ENCODE assay signal across 27 mouse cellular contexts in the genomic region with DNA sequence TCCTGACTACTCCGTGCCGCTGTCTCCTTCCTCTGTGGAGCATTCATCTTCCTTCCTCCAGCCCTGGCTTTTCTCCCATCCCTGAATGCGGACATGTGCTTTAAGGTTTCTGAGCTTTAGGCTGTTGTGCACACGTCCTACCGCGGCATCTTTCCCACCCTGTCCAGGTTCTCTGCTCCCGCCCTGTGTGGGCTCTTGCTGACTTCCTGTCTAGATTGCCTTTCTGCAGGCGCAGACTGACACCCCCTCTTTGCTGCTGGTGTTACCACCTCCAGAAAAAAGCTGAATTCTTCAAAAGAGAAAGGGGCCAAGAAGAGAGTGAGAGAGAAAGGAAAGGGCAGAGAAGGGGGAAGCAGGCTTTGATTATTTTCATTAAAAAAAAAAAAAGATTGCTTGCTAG.
DNase-seq lines count a peak whose midpoint lies in the region; ATAC-seq and TF ChIP-seq lines count a peak whose summit lies in the region.
"Had no signal": no experiment of that assay in that cellular context is flagged by ENCODE, and none has a peak within 500 bp of the region (broad histone marks: within the 10 kb centered on the region; RNA-seq: fewer than 3 reads in every experiment).

No protein-coding gene starts in this region.

- no peak overlapping the region for H3K4me2 ChIP-seq in heart, postnatal 0 days (ENCODE audit: low read depth, low read length)
- H3K4me2 ChIP-seq in lung, embryonic 14.5 days, result 0 out of 2 replicates have a peak overlapping the region, but pooled peaks have one; percentile 7
- H3K4me2 ChIP-seq: embryonic facial prominence, embryonic 12.5 days; embryonic facial prominence, embryonic 15.5 days; heart, embryonic 12.5 days; hindbrain, embryonic 14.5 days had no signal

- no peak for DNase-seq in frontal cortex, postnatal 36 days (ENCODE audit: low spot score in 2 of 2)
- DNase-seq in heart, adult 2 months, result no peak
- DNase-seq in heart, adult 18-20 months, result no peak
- no peak for DNase-seq in heart, postnatal 0 days (ENCODE audit: low spot score)
- no peak for DNase-seq in heart, postnatal 4 days
- DNase-seq in lung, embryonic 14.5 days, result peak; percentile 14
- no peak for DNase-seq in lung, postnatal 25 days (ENCODE audit: low spot score)
- DNase-seq: adrenal gland, adult 2 months; adrenal gland, postnatal 14 days; cerebellum, adult 11 months; cerebellum, adult 2 months; cerebellum, adult 9-11 months; cerebellum, postnatal 25 days; forebrain, postnatal 0 days; gastrocnemius, postnatal 25 days; heart, postnatal 36 days; kidney, adult 11 months; kidney, adult 8-10 months had no signal

- H3K27me3 ChIP-seq in heart, adult 2 months (ENCODE audit: control insufficient read depth, insufficient read depth, low read length), result no peaks in the 10 kb centered on the region
- H3K27me3 ChIP-seq in heart, postnatal 0 days (ENCODE audit: control insufficient read depth, insufficient read depth, low read length), result no peaks in the 10 kb centered on the region
- no peaks in the 10 kb centered on the region for H3K27me3 ChIP-seq in lung, embryonic 14.5 days (ENCODE audit: insufficient read depth, low read length)
- H3K27me3 ChIP-seq: embryonic facial prominence, embryonic 12.5 days; embryonic facial prominence, embryonic 15.5 days; heart, embryonic 12.5 days; Patski had no signal

- TF ChIP-seq CTCF in heart, adult 2 months (IDR thresholded peaks at IDR 0.05), result no peak
- TF ChIP-seq CTCF in heart, postnatal 0 days (IDR thresholded peaks at IDR 0.05; ENCODE audit: low read depth), result no peak
- TF ChIP-seq CTCF in lung, embryonic 14.5 days (IDR thresholded peaks at IDR 0.05; ENCODE audit: low read depth), result no peak

- H3K4me3 ChIP-seq in heart, adult 2 months, result no peak overlapping the region
- H3K4me3 ChIP-seq in heart, postnatal 0 days (ENCODE audit: low read depth, low read length), result no peak overlapping the region
- H3K4me3 ChIP-seq in lung, embryonic 14.5 days (ENCODE audit: low read depth, low read length), result no peak overlapping the region
- H3K4me3 ChIP-seq: embryonic facial prominence, embryonic 12.5 days; embryonic facial prominence, embryonic 15.5 days; heart, embryonic 12.5 days had no signal

- H3K27ac ChIP-seq in heart, adult 2 months, result peak overlapping the region; percentile 29
- H3K27ac ChIP-seq in heart, postnatal 0 days (ENCODE audit: low read depth), result peak overlapping the region; percentile 7; the same call in 1 of the 2 replicates
- no peak overlapping the region for H3K27ac ChIP-seq in lung, embryonic 14.5 days (ENCODE audit: low read depth)
- H3K27ac ChIP-seq: embryonic facial prominence, embryonic 12.5 days; embryonic facial prominence, embryonic 15.5 days; hindbrain, embryonic 14.5 days; hindbrain, postnatal 0 days had no signal

- TF ChIP-seq POLR2A in heart, adult 2 months (IDR thresholded peaks at IDR 0.05; ENCODE audit: insufficient read depth, low read depth, low read length), result no peak

- H3K9me3 ChIP-seq in heart, postnatal 0 days (replicated peaks; ENCODE audit: control insufficient read depth, low read length), result no peaks in the 10 kb centered on the region
- H3K9me3 ChIP-seq in lung, embryonic 14.5 days (ENCODE audit: low read depth, low read length), result no peaks in the 10 kb centered on the region
- H3K9me3 ChIP-seq: embryonic facial prominence, embryonic 12.5 days; embryonic facial prominence, embryonic 15.5 days; heart, embryonic 12.5 days had no signal

- H3K4me1 ChIP-seq in heart, adult 2 months (ENCODE audit: control insufficient read depth, insufficient read depth, low read length), result peaks cover 4% of the 10 kb centered on the region
- peaks cover 3% of the 10 kb centered on the region; the same call in 1 of the 2 replicates for H3K4me1 ChIP-seq in heart, postnatal 0 days (ENCODE audit: control insufficient read depth, insufficient read depth)
- H3K4me1 ChIP-seq in lung, embryonic 14.5 days (ENCODE audit: insufficient read depth), result 0 out of 2 replicates have a peak, but pooled peaks cover 2% of the 10 kb centered on the region

- no peaks in the 10 kb centered on the region for H3K79me2 ChIP-seq in heart, adult 2 months (replicated peaks; ENCODE audit: control insufficient read depth, insufficient read depth, low read length)

- H3K36me3 ChIP-seq in heart, adult 2 months (ENCODE audit: control insufficient read depth, insufficient read depth, low read length), result peaks cover 3% of the 10 kb centered on the region; the same call in 1 of the 2 replicates
- H3K36me3 ChIP-seq in heart, postnatal 0 days (replicated peaks; ENCODE audit: control insufficient read depth, insufficient read depth, low read length), result no peaks in the 10 kb centered on the region
- no peaks in the 10 kb centered on the region for H3K36me3 ChIP-seq in lung, embryonic 14.5 days (ENCODE audit: insufficient read depth)
- H3K36me3 ChIP-seq: embryonic facial prominence, embryonic 12.5 days; embryonic facial prominence, embryonic 15.5 days; heart, embryonic 12.5 days had no signal

- intact Hi-C loops in heart, adult 2 months (cut with DNase I), result loop anchor here (5.0 kb wide), 1 partner anchor 52 kb away; no protein-coding TSS in a partner anchor

- 47% methylated on average over 8 of the region's 8 CpGs for WGBS in heart, adult 2 months
- 49% methylated on average over 8 of the region's 8 CpGs for WGBS in heart, postnatal 0 days
- WGBS in lung, embryonic 14.5 days, result 37% methylated on average over 8 of the region's 8 CpGs

- no peak for TF ChIP-seq EP300 in heart, adult 2 months (IDR thresholded peaks at IDR 0.05; ENCODE audit: insufficient read depth, low read depth, low read length)
- TF ChIP-seq EP300 in heart, postnatal 0 days (IDR thresholded peaks at IDR 0.05; ENCODE audit: low read depth), result no peak

- no peak overlapping the region for H3K9ac ChIP-seq in heart, adult 2 months (ENCODE audit: low read depth, low read length)
- H3K9ac ChIP-seq in heart, postnatal 0 days (replicated peaks; ENCODE audit: low read depth, low read length), result no peak overlapping the region
- no peak overlapping the region for H3K9ac ChIP-seq in lung, embryonic 14.5 days
- H3K9ac ChIP-seq: embryonic facial prominence, embryonic 12.5 days; embryonic facial prominence, embryonic 15.5 days; forebrain, postnatal 0 days; heart, embryonic 12.5 days; hindbrain, embryonic 14.5 days had no signal

- peak; percentile 65 for ATAC-seq in frontal cortex, adult (ENCODE audit: low TSS enrichment)
- ATAC-seq in heart, postnatal 0 days (ENCODE audit: insufficient read depth, low read depth), result no peak
- ATAC-seq in lung, embryonic 14.5 days (ENCODE audit: insufficient read depth), result no peak
- ATAC-seq: forebrain, embryonic 14.5 days; forebrain, postnatal 0 days; hindbrain, postnatal 0 days; inflammation-experienced regulatory T-cells, adult 6 months; Patski had no signal
